Mouse (Mus musculus) embryonic fibroblast, embryonic 13.5 days (primary cell): ENCODE measurements around the gene Nceh1.

Source experiments
- CTCF ChIP-seq: IDR thresholded peaks from 2 replicates; pipeline ENCODE4 v1.5.1; 2011; ENCODE audit warnings: mild to moderate bottlenecking, control low read depth, low read length, moderate library complexity, borderline replicate concordance; ENCODE audit not compliant: insufficient read depth
- POLR2A ChIP-seq: IDR thresholded peaks from 2 replicates; pipeline ENCODE4 v1.6.1; 2011; ENCODE audit warnings: low read depth, mild to moderate bottlenecking, control low read depth, low read length, moderate library complexity

GRCm38 (mm10) chr3:27238563-27238962 lies 55.8 kb downstream of the Nceh1 start:
- TF ChIP-seq POLR2A: no peak
- no peak for TF ChIP-seq CTCF
